Mouse (Mus musculus): ENCODE data around the gene Vmn1r235. TPM values are rescaled to one million over a fixed set of nuclear protein-coding genes. Genes with fewer than 3 reads are reported as not detected.

The Vmn1r235 gene
- polyA plus RNA-seq, 1 experiment = not detected

DNA sequence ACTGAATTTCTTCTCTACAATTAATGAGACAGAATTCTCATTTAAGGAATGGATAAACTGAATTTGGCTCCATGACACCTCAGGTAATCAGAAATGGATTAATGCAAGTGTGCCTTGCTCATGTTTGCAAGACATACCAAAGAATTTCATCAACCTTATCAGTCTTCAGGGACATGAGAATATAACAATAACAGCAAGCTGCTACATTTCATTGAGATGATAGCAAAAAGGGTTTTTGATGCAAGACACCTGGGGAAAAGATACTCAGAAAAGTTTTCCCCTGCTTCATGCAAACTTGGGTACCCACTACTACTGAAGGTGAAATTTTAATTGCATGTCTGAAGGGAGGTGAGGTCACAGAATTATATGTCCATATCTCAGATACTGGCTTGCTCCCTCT, 55.4 kb downstream of the Vmn1r235 start, which contains the start of gene Vmn1r237:
Gene Vmn1r237 (plus strand): TSS at position 301 of the 400 bp plus-strand sequence.
- H3K27me3 ChIP-seq (ENCODE audit: control insufficient read depth, insufficient read depth, low read length) = no peaks in the 10 kb centered on the region
- no peaks in the 10 kb centered on the region for H3K4me1 ChIP-seq (ENCODE audit: control insufficient read depth, insufficient read depth, low read length)

More for the DNA sequence above, 55.4 kb downstream of the Vmn1r235 start, which contains the start of gene Vmn1r237:
- H3K27ac ChIP-seq (ENCODE audit: insufficient read depth, low read length) = no peak within 1 kb of the TSS
- no peak within 1 kb of the TSS for H3K4me3 ChIP-seq (replicated peaks; ENCODE audit: insufficient read depth, low read depth, low read length)
- TF ChIP-seq POLR2A (IDR thresholded peaks at IDR 0.05; ENCODE audit: borderline replicate concordance, insufficient read depth, low read length) = no peak
- no peak for TF ChIP-seq CTCF (IDR thresholded peaks at IDR 0.05; ENCODE audit: borderline replicate concordance, insufficient read depth, low read depth, low read length)
- DNase-seq = no peak

Other genes starting within 250 kb of the Vmn1r235 start
- gene Zfp160, start 247.5 kb upstream of the Vmn1r235 start, polyA plus RNA-seq (2012; rRNA removed) = 17.6 and 18.3 TPM in 2 replicates
- gene Vmn1r234, start 30.3 kb upstream of the Vmn1r235 start, polyA plus RNA-seq (2012; rRNA removed) = not detected in 2 replicates
- gene Vmn1r236, start 26.5 kb downstream of the Vmn1r235 start, polyA plus RNA-seq (2012; rRNA removed) = not detected in 2 replicates
- gene Vmn1r237, start 55.5 kb downstream of the Vmn1r235 start, polyA plus RNA-seq (2012; rRNA removed) = not detected in 2 replicates
- gene Zfp677, start 127.3 kb downstream of the Vmn1r235 start, polyA plus RNA-seq (2012; rRNA removed) = 1.8 TPM in 2 replicates
- gene Zfp54, start 166.8 kb downstream of the Vmn1r235 start, polyA plus RNA-seq (2012; rRNA removed) = 1.5 and 1.7 TPM in 2 replicates
- gene Zfp51, start 194.0 kb downstream of the Vmn1r235 start, polyA plus RNA-seq (2012; rRNA removed) = 4.3 and 4.8 TPM in 2 replicates
- gene Zfp53, start 232.6 kb downstream of the Vmn1r235 start, polyA plus RNA-seq (2012; rRNA removed) = 3.4 TPM in 2 replicates

Measured in cerebellum, adult 2 months (tissue).